Mouse (Mus musculus) liver, adult 2 months (tissue): ENCODE results near the gene Miox. TPM values are rescaled to one million over a fixed set of nuclear protein-coding genes. Genes with fewer than 3 reads are reported as not detected.

ENCODE experiments used
- DNase-seq: peaks from one replicate; pipeline ENCODE4 v3.0.0-alpha.2; 2011; ENCODE audit warnings: low read depth, low spot score; ENCODE audit errors: extremely low read depth
- H3K27ac ChIP-seq: fragments of 200-500 bp; replicated peaks from 2 replicates; pipeline ENCODE4 v1.5.1; 2012; ENCODE audit warnings: low read depth, mild to moderate bottlenecking, control low read depth, inconsistent platforms, low read length; ENCODE audit not compliant: insufficient read depth
- H3K27me3 ChIP-seq: fragments of 200-500 bp; 2 replicates; pipeline ENCODE4 v1.6.1; 2012; ENCODE audit warnings: mild to moderate bottlenecking, moderate library complexity, low read length, inconsistent platforms; ENCODE audit not compliant: control insufficient read depth, insufficient read depth
- H3K36me3 ChIP-seq: fragments of 200-500 bp; 2 replicates; pipeline ENCODE4 v1.6.1; 2012; ENCODE audit warnings: low read length, inconsistent platforms; ENCODE audit not compliant: control insufficient read depth, insufficient read depth
- H3K4me1 ChIP-seq: fragments of 200-500 bp; 2 replicates; pipeline ENCODE4 v1.6.1; 2011; ENCODE audit warnings: low read length; ENCODE audit not compliant: control insufficient read depth, insufficient read depth
- H3K4me3 ChIP-seq: fragments of 200-500 bp; 2 replicates; pipeline ENCODE4 v1.5.1; 2011; ENCODE audit warnings: low read depth, mild to moderate bottlenecking, control low read depth, low read length, moderate library complexity; ENCODE audit not compliant: insufficient read depth
- H3K79me2 ChIP-seq: fragments of 200-500 bp; 2 replicates; pipeline ENCODE4 v1.6.1; 2012; ENCODE audit warnings: inconsistent platforms, mild to moderate bottlenecking, low read length, moderate library complexity; ENCODE audit not compliant: control insufficient read depth, insufficient read depth
- H3K9ac ChIP-seq: fragments of 200-500 bp; 2 replicates; pipeline ENCODE4 v1.6.1; 2012; ENCODE audit warnings: low read depth, mild to moderate bottlenecking, control low read depth, inconsistent platforms, low read length
- CTCF ChIP-seq: fragments of 200-500 bp; IDR thresholded peaks from 2 replicates; pipeline ENCODE4 v1.5.1; 2011; ENCODE audit warnings: low read depth, low read length, control low read depth
- POLR2A ChIP-seq: fragments of 200-500 bp; IDR thresholded peaks from 2 replicates; pipeline ENCODE4 v1.6.1; 2011; ENCODE audit warnings: low read length, control low read depth; ENCODE audit not compliant: insufficient read depth; ENCODE audit errors: extremely low read depth
- WGBS: fragments of 180-500 bp; shearing (Covaris S2); methylation state at CpG from one replicate; pipeline ENCODE4 v1.1.7; 2018; 5-methylcytosine and 5-hydroxymethylcytosine counted together
- polyA plus RNA-seq: library from polyadenylated mRNA; depleted of rRNA; stranded (reverse); fragments of >200 nt; gene quantifications from 2 replicates; pipeline ENCODE4 v1.2.3, GENCODE M21; 2012
- total RNA-seq: library from RNA; depleted of rRNA; stranded (reverse); fragments of >200 nt; gene quantifications from 2 replicates; pipeline ENCODE4 v1.2.3, GENCODE M21; 2014

Gene Miox
- total and polyA plus RNA-seq, 2 experiments = 0.28 to 0.32 TPM

DNA sequence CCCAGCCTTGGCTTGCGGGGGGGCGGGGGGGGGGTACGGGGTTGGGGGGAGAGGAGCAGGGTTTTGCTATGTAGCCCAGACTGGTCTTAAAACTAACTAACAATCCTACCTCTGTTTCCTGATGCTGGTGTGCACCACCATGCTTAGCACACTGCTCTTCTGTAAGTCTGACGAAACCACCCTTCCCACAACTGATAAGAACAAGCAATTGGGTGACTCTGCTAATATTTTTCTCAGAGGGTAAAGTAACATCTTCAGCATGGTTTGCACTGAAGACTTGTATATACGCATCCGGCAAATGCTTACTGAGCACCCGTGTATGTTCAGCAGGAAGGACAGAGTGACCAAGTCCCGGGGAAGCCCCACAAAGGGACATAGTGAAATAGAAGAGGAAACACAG lies 12.9 kb upstream of the Miox start:
- WGBS = 72% methylated on average over 8 of the region's 8 CpGs
- no peak for DNase-seq
- Histone ChIP-seq H3K4me1 (no peaks in the 10 kb centered on the region), H3K4me3 (no peak overlapping the region), H3K9ac (no peak overlapping the region), H3K27ac (no peak overlapping the region), H3K79me2 (no peaks in the 10 kb centered on the region), H3K36me3 (no peaks in the 10 kb centered on the region), H3K27me3 (peaks cover 7% of the 10 kb centered on the region; the same call in 1 of the 2 replicates)
- TF ChIP-seq POLR2A = no peak
- TF ChIP-seq CTCF = no peak

DNA sequence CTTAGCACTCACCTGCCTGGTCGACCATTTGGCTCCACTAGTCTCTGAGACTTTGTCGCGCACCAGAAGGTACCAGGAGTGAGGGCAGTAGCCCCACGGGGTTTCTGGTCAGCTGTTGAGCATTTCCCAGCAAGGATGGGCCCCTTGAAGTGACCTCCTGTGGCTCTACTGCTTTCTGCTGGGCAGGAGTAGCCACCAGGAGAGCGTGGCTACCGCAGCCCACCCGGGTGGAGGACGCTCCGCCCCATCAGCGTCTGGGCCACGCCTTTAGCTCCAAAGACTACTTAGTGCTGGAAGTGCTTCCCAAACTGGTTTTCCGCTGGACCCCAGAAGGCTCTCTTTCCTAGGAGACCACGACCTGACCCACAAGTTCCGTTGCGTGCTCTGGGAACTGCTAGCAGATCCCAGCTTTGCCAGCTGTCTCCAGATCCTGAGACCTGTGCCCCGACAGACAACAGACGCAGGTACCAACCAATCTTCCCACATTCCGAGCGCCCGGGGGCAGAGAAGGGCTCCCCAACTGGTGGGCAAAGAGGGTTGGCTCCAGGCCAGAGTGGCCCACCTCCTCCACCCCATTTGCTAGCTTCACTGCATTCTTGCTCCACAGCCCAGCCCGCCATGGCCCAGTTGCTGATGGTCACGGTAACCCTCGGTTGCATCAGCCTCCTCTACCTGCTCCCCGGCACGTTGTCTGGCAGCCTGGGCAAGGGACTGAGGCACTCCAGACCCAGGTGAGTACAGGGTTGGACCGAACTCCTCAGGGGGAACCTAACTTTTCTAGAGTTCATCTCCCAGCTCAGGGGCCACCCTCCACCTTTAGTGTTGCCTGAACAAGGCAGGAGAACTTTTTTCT lies 11.3 kb upstream of the Miox start, which contains the start of gene Adm2:
TSS of gene Adm2 (plus strand) at position 51 of the 853 bp plus-strand sequence.
- no peak within 1 kb of the TSS for H3K9ac ChIP-seq
- no peak for DNase-seq
- no peak within 1 kb of the TSS for H3K27ac ChIP-seq
- 12% methylated on average over 26 of the region's 26 CpGs for WGBS
- H3K4me1 ChIP-seq = no peaks in the 10 kb centered on the region
- no peaks in the 10 kb centered on the region for H3K79me2 ChIP-seq
- H3K4me3 ChIP-seq = no peak within 1 kb of the TSS
- no peaks in the 10 kb centered on the region for H3K36me3 ChIP-seq
- TF ChIP-seq POLR2A (no peak), CTCF (no peak)
- H3K27me3 ChIP-seq = peaks cover 7% of the 10 kb centered on the region; the same call in 1 of the 2 replicates

DNA sequence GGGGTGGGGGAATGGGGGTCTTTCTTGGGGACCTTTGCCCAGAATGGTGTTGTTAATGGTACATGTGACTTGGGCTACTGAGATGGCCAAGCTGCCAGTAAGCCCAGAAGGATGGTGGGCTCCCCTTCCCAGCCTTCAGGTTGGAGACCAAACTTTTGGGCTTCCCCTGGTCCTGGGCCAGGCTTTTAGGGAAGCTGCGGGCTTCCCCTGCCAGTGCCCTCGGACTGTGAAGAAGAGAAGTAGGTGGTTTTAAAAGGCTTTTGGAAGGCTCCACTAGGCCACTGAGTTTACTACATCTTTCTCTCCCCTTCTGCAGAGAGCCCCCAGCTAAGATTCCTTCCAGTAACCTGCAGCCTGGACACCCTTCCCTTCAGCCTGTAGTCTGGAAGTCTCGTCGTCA lies 10.5 kb upstream of the Miox start:
- WGBS = 81% methylated on average over 4 of the region's 4 CpGs
- Histone ChIP-seq H3K4me3 (no peak overlapping the region), H3K9ac (no peak overlapping the region)

DNA sequence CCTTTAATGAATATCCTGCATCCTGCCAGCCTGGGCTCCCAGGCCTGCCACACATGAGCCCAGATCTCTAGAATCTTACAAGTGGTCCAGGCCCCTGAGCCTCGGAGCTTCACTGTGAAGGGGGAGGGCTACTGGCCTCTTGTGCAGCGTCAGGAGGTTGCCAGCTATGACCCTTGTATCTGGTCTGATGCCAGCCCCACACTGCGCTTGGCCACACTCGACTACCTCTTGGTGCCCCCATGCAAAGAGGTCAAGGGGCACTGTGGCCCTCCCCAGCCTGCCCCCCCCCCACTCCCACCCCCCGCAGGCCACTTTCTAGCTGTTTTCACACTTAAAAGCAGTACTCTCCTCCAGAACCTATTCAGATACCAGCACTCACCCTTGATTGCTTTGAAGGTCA lies 7.8 kb upstream of the Miox start:
- no peak for DNase-seq
- Histone ChIP-seq H3K27ac (no peak overlapping the region), H3K36me3 (no peaks in the 10 kb centered on the region), H3K9ac (no peak overlapping the region), H3K4me1 (no peaks in the 10 kb centered on the region), H3K4me3 (no peak overlapping the region), H3K27me3 (peaks cover 5% of the 10 kb centered on the region; the same call in 1 of the 2 replicates), H3K79me2 (no peaks in the 10 kb centered on the region)
- no peak for TF ChIP-seq CTCF
- no peak for TF ChIP-seq POLR2A
- 73% methylated on average over 5 of the region's 5 CpGs for WGBS

More for the DNA sequence above, 10.5 kb upstream of the Miox start:
- TF ChIP-seq CTCF (no peak), POLR2A (no peak)
- Histone ChIP-seq H3K36me3 (no peaks in the 10 kb centered on the region), H3K27ac (no peak overlapping the region), H3K79me2 (no peaks in the 10 kb centered on the region), H3K4me1 (no peaks in the 10 kb centered on the region), H3K27me3 (peaks cover 7% of the 10 kb centered on the region; the same call in 1 of the 2 replicates)
- DNase-seq = no peak

DNA sequence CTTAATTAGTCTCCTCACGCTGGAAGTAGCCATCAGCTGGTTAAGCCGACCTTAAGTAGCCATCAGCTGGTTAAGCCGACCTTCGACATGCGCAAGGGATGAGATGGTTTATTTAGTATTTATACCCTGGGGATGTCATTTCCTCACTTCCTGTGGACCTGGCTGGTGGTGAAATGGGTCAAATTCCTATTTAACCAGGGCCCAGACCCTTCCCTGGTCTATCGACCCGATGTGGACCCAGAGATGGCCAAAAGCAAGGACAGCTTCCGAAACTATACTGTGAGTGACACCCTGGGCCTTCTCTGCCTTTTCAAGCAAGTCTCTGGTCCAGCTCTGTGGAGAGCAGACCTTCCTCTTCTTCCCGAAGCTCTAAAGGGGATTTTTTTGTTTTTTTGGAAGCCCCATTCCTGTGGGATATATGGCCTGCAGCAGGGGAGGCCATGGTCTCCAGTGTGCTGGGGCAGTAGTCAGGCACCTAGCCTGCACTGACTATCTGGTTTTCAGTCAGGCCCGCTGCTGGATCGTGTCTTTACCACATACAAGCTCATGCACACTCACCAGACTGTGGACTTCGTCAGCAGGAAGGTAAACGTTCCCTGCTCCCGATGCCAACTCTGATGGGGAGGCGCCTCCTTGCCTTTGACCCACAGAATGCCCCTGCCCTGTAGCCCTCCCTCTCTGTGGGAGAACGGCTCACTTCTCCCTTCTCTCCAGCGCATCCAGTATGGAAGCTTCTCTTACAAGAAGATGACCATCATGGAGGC lies 758 bp downstream of the Miox start:
- no peak for DNase-seq
- no peaks in the 10 kb centered on the region for H3K79me2 ChIP-seq
- H3K9ac ChIP-seq = no peak overlapping the region
- H3K36me3 ChIP-seq = no peaks in the 10 kb centered on the region
- 40% methylated on average over 17 of the region's 17 CpGs for WGBS
- no peaks in the 10 kb centered on the region for H3K4me1 ChIP-seq
- no peak overlapping the region for H3K4me3 ChIP-seq
- H3K27me3 ChIP-seq = no peaks in the 10 kb centered on the region
- no peak overlapping the region for H3K27ac ChIP-seq
- TF ChIP-seq POLR2A (no peak), CTCF (no peak)

DNA sequence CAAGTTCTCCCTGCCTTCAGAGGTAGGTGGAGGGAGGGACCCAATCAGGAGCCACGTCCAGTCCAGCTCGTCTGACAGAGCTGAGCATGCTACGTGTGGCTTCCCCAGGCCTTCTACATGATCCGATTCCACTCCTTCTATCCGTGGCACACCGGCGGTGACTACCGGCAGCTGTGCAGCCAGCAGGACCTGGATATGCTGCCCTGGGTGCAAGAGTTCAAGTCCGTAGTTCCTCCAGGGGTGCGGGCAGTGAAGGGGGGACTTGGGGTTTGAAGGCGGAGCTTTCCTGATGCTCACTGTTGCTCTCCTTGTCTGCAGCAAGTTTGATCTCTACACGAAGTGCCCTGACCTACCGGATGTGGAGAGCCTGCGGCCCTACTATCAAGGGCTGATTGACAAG lies 2.2 kb downstream of the Miox start:
- H3K79me2 ChIP-seq = no peaks in the 10 kb centered on the region
- TF ChIP-seq CTCF (no peak), POLR2A (no peak)
- H3K36me3 ChIP-seq = no peaks in the 10 kb centered on the region
- no peak overlapping the region for H3K9ac ChIP-seq
- no peaks in the 10 kb centered on the region for H3K27me3 ChIP-seq
- no peak for DNase-seq
- WGBS = 91% methylated on average over 14 of the region's 14 CpGs
- no peak overlapping the region for H3K27ac ChIP-seq
- no peaks in the 10 kb centered on the region for H3K4me1 ChIP-seq
- no peak overlapping the region for H3K4me3 ChIP-seq
